Mouse (Mus musculus): ENCODE data around the gene Map3k21.

GRCm38 (mm10) chr8:125993636-125994035 is 83.4 kb downstream of the Map3k21 start:
- no peak for TF ChIP-seq CTCF (conservative IDR thresholded peaks at IDR 0.05; ENCODE audit: insufficient read depth, insufficient read length, low read depth, low read length)
- TF ChIP-seq POLR2A (IDR thresholded peaks at IDR 0.05; ENCODE audit: low read depth, low read length): no peak
